Mouse (Mus musculus) heart, embryonic 16.5 days (tissue): ENCODE data around the gene Pla2g7. TPM values are rescaled to one million over a fixed set of nuclear protein-coding genes. Genes with fewer than 3 reads are reported as not detected.
"Not testable (repeated sequence)": the region's sequence is repeated elsewhere in the genome, so short reads cannot be mapped to it uniquely, and the experiment has no call there.

Experiments
- ATAC-seq: fragments of 200-750 bp; cut with Nextera tagmentation; replicated peaks from 2 replicates; pipeline ENCODE4 v1.8.0; 2017; ENCODE audit warnings: moderate number of reproducible peaks; ENCODE audit not compliant: insufficient read depth, low FRiP score; ENCODE audit errors: extremely low read depth
- H3K27ac ChIP-seq: fragments of 300-500 bp; sonication (generic); 2 replicates; pipeline ENCODE4 v1.5.1; 2014; ENCODE audit warnings: mild to moderate bottlenecking, low read length, control low read depth, moderate library complexity
- H3K27me3 ChIP-seq: fragments of 300-500 bp; sonication (generic); 2 replicates; pipeline ENCODE4 v1.6.1; 2014; ENCODE audit warnings: low read length, mixed read lengths; ENCODE audit not compliant: control insufficient read depth, insufficient read depth
- H3K36me3 ChIP-seq: fragments of 300-500 bp; sonication (generic); 2 replicates; pipeline ENCODE4 v1.6.1; 2014; ENCODE audit not compliant: control insufficient read depth, insufficient read depth
- H3K4me1 ChIP-seq: fragments of 300-500 bp; sonication (generic); 2 replicates; pipeline ENCODE4 v1.6.1; 2014; ENCODE audit warnings: low read length, mixed read lengths; ENCODE audit not compliant: control insufficient read depth, insufficient read depth
- H3K4me2 ChIP-seq: fragments of 300-500 bp; sonication (generic); 2 replicates; pipeline ENCODE4 v1.6.1; 2014; ENCODE audit warnings: low read depth, mild to moderate bottlenecking, control low read depth, low read length
- H3K4me3 ChIP-seq: fragments of 300-500 bp; sonication (generic); 2 replicates; pipeline ENCODE4 v1.5.1; 2014; ENCODE audit warnings: mild to moderate bottlenecking, control low read depth, low read length
- H3K9ac ChIP-seq: fragments of 300-500 bp; sonication (generic); 2 replicates; pipeline ENCODE4 v1.6.1; 2014; ENCODE audit warnings: low read length, control low read depth
- H3K9me3 ChIP-seq: fragments of 300-500 bp; sonication (generic); replicated peaks from 2 replicates; pipeline ENCODE4 v1.6.1; 2016; ENCODE audit warnings: low read length; ENCODE audit not compliant: control insufficient read depth
- WGBS: fragments of 180-500 bp; shearing (Covaris S2); extraction: QIAGEN DNeasy Blood & Tissue Kit; methylation state at CpG from one replicate; pipeline ENCODE4 v1.1.7; 2014; 5-methylcytosine and 5-hydroxymethylcytosine counted together
- polyA plus RNA-seq: library from polyadenylated mRNA; unstranded; fragments of >200 nt; fragmentation: Nextera tagmentation; extraction: Ambion mirVana; gene quantifications from 2 replicates; pipeline ENCODE4 v1.2.1, GENCODE M21; 2015

The Pla2g7 gene
- 12.1 and 17.4 TPM in 2 replicates for polyA plus RNA-seq

GRCm38 (mm10) chr17:43567992-43568888 lies at the start of gene Pla2g7:
Pla2g7 (plus strand) TSS chr17:43568098.
- H3K9ac ChIP-seq, result peak within 1 kb of the TSS; percentile 72
- WGBS, result 2% methylated on average over 34 of the region's 34 CpGs
- no peaks in the 10 kb centered on the region; the same call in 1 of the 2 replicates for H3K9me3 ChIP-seq
- H3K4me1 ChIP-seq, result 0 out of 2 replicates have a peak, but pooled peaks cover 3% of the 10 kb centered on the region
- no peaks in the 10 kb centered on the region for H3K27me3 ChIP-seq
- H3K4me2 ChIP-seq, result peak within 1 kb of the TSS; percentile 96
- H3K36me3 ChIP-seq, result no peaks in the 10 kb centered on the region
- peak within 1 kb of the TSS; percentile 62 for H3K4me3 ChIP-seq
- ATAC-seq, result peak; percentile 83
- H3K27ac ChIP-seq, result no peak within 1 kb of the TSS

- H3K27ac ChIP-seq, result no peak overlapping the region
- 0 out of 2 replicates have a peak, but pooled peaks have one; percentile 14 for ATAC-seq
- H3K4me3 ChIP-seq, result no peak overlapping the region
- 24% methylated on average over 18 of the region's 18 CpGs for WGBS
- 0 out of 2 replicates have a peak overlapping the region, but pooled peaks have one; percentile 7 for H3K4me2 ChIP-seq
- no peak overlapping the region for H3K9ac ChIP-seq
- no peaks in the 10 kb centered on the region for H3K36me3 ChIP-seq
- H3K9me3 ChIP-seq, result peaks cover 6% of the 10 kb centered on the region
- H3K4me1 ChIP-seq, result no peaks in the 10 kb centered on the region
- H3K27me3 ChIP-seq, result no peaks in the 10 kb centered on the region; the same call in 1 of the 2 replicates
Measured at GRCm38 (mm10) chr17:43518644-43519409, 49.1 kb upstream of the Pla2g7 start.

- ATAC-seq, result no peak
- Histone ChIP-seq H3K9ac (no peak overlapping the region), H3K4me1 (no peaks in the 10 kb centered on the region), H3K27ac (no peak overlapping the region), H3K4me3 (no peak overlapping the region), H3K4me2 (no peak overlapping the region), H3K9me3 (no peaks in the 10 kb centered on the region; the same call in 1 of the 2 replicates), H3K27me3 (no peaks in the 10 kb centered on the region; the same call in 1 of the 2 replicates), H3K36me3 (no peaks in the 10 kb centered on the region)
- WGBS, result 58% methylated on average over 3 of the region's 3 CpGs
Measured at GRCm38 (mm10) chr17:43520166-43520565, 47.7 kb upstream of the Pla2g7 start.

GRCm38 (mm10) chr17:43530507-43530906 lies 37.4 kb upstream of the Pla2g7 start:
- no peaks in the 10 kb centered on the region for H3K27me3 ChIP-seq
- H3K4me1 ChIP-seq, result 0 out of 2 replicates have a peak, but pooled peaks cover 4% of the 10 kb centered on the region
- H3K4me2 ChIP-seq, result no peak overlapping the region
- no peak overlapping the region for H3K9ac ChIP-seq
- no peaks in the 10 kb centered on the region for H3K36me3 ChIP-seq
- H3K4me3 ChIP-seq, result no peak overlapping the region
- no peaks in the 10 kb centered on the region for H3K9me3 ChIP-seq
- ATAC-seq, result no peak
- 93% methylated on average over 2 of the region's 2 CpGs for WGBS
- no peak overlapping the region for H3K27ac ChIP-seq

- Histone ChIP-seq H3K9me3 (no peaks in the 10 kb centered on the region), H3K4me3 (no peak overlapping the region), H3K4me1 (0 out of 2 replicates have a peak, but pooled peaks cover 4% of the 10 kb centered on the region), H3K27me3 (no peaks in the 10 kb centered on the region), H3K27ac (no peak overlapping the region), H3K4me2 (no peak overlapping the region), H3K9ac (no peak overlapping the region), H3K36me3 (no peaks in the 10 kb centered on the region)
- WGBS, result 91% methylated on average over 4 of the region's 4 CpGs
- ATAC-seq, result no peak
Measured at GRCm38 (mm10) chr17:43531192-43531591, 36.7 kb upstream of the Pla2g7 start.

- peak; percentile 70; the same call in 1 of the 2 replicates for ATAC-seq
- Histone ChIP-seq H3K36me3 (no peaks in the 10 kb centered on the region), H3K4me2 (peak overlapping the region; percentile 74), H3K9me3 (no peaks in the 10 kb centered on the region), H3K4me3 (peak overlapping the region; percentile 41), H3K27ac (no peak overlapping the region; the same call in 1 of the 2 replicates), H3K9ac (peak overlapping the region; percentile 65), H3K27me3 (no peaks in the 10 kb centered on the region), H3K4me1 (0 out of 2 replicates have a peak, but pooled peaks cover 4% of the 10 kb centered on the region)
- WGBS, result 16% methylated on average over 23 of the region's 23 CpGs
Measured at GRCm38 (mm10) chr17:43534362-43535222, 33.3 kb upstream of the Pla2g7 start.

GRCm38 (mm10) chr17:43536841-43537240 lies 31.1 kb upstream of the Pla2g7 start:
- not testable (repeated sequence) for H3K4me2 ChIP-seq, H3K9me3 ChIP-seq, H3K4me1 ChIP-seq, H3K27ac ChIP-seq, H3K4me3 ChIP-seq, H3K36me3 ChIP-seq, H3K9ac ChIP-seq, ATAC-seq, H3K27me3 ChIP-seq
- 86% methylated on average over 6 of the region's 6 CpGs for WGBS

- WGBS, result 83% methylated on average over 3 of the region's 3 CpGs
- no peak for ATAC-seq
Measured at GRCm38 (mm10) chr17:43538767-43539166, 29.1 kb upstream of the Pla2g7 start.

More at GRCm38 (mm10) chr17:43538767-43539166, 29.1 kb upstream of the Pla2g7 start:
- Histone ChIP-seq H3K9me3 (no peaks in the 10 kb centered on the region), H3K36me3 (no peaks in the 10 kb centered on the region), H3K4me1 (0 out of 2 replicates have a peak, but pooled peaks cover 4% of the 10 kb centered on the region), H3K9ac (no peak overlapping the region), H3K27ac (no peak overlapping the region), H3K27me3 (no peaks in the 10 kb centered on the region), H3K4me2 (no peak overlapping the region), H3K4me3 (no peak overlapping the region)
